Mouse (Mus musculus): ENCODE results near the gene 1700029H14Rik.

- TF ChIP-seq HCFC1 (IDR thresholded peaks at IDR 0.05; ENCODE audit: borderline replicate concordance, insufficient read depth, low read length) (no peak), MAFK (IDR thresholded peaks at IDR 0.05; ENCODE audit: insufficient read depth, low read depth, low read length) (no peak), CHD2 (IDR thresholded peaks at IDR 0.05; ENCODE audit: low read depth, low read length) (no peak)
Measured at GRCm38 (mm10) chr8:13602621-13603020, 40.4 kb upstream of the 1700029H14Rik start.

All from ES-E14 (cell line).